In genomic region chr9:77430413-77431087, GRCm38 (mm10) we compare ENCODE assay signal across 20 mouse cellular contexts.
DNase-seq lines count a peak whose midpoint lies in the region; ATAC-seq and TF ChIP-seq lines count a peak whose summit lies in the region.
"Had no signal": no experiment of that assay in that cellular context is flagged by ENCODE, and none has a peak within 500 bp of the region (broad histone marks: within the 10 kb centered on the region; RNA-seq: fewer than 3 reads in every experiment).

No protein-coding gene starts in this region.

- no peak for DNase-seq in heart, postnatal 25 days (ENCODE audit: low spot score)
- DNase-seq in hindbrain, postnatal 0 days (ENCODE audit: low spot score): peak; percentile 31
- DNase-seq in hindbrain, embryonic 10.5 days (ENCODE audit: low spot score): no peak
- peak; percentile 79 for DNase-seq in induced T-regulatory cell, adult 2 months (ENCODE audit: low read depth)
- DNase-seq in urinary bladder, postnatal 14 days (ENCODE audit: low spot score): no peak
- DNase-seq in spleen, postnatal 14 days (ENCODE audit: low spot score in 2 of 2): no peak
- DNase-seq: cerebellum, adult 9-10 months; gastrocnemius, adult 2 months; kidney, adult 2 months; lung, adult 18-20 months; lung, postnatal 10 days; right cerebral cortex, postnatal 14 days; thymus, postnatal 14 days had no signal

- intact Hi-C loops in heart, postnatal 25 days (cut with DNase I): no loop called here

- 0 out of 2 replicates have a peak overlapping the region, but pooled peaks have one; percentile 66 for H3K27ac ChIP-seq in heart, embryonic 11.5 days (ENCODE audit: low read depth, low read length)
- H3K27ac ChIP-seq in hindbrain, postnatal 0 days: no peak overlapping the region
- no peak overlapping the region for H3K27ac ChIP-seq in hindbrain, embryonic 10.5 days
- H3K27ac ChIP-seq: forebrain, embryonic 10.5 days; gastrocnemius, adult 2 months; kidney, postnatal 0 days; limb, embryonic 13.5 days; liver, embryonic 12.5 days; midbrain, embryonic 10.5 days had no signal

- TF ChIP-seq CTCF in hindbrain, postnatal 0 days (IDR thresholded peaks at IDR 0.05; ENCODE audit: low read depth): no peak

- H3K4me2 ChIP-seq in heart, embryonic 11.5 days: no peak overlapping the region
- no peak overlapping the region for H3K4me2 ChIP-seq in hindbrain, postnatal 0 days (ENCODE audit: low read depth, low read length)
- H3K4me2 ChIP-seq: limb, embryonic 13.5 days; liver, embryonic 12.5 days had no signal

- H3K27me3 ChIP-seq in heart, embryonic 11.5 days (ENCODE audit: control insufficient read depth, insufficient read depth, low read length): no peaks in the 10 kb centered on the region
- H3K27me3 ChIP-seq in hindbrain, postnatal 0 days (ENCODE audit: insufficient read depth, low read length): no peaks in the 10 kb centered on the region
- H3K27me3 ChIP-seq in hindbrain, embryonic 10.5 days (ENCODE audit: insufficient read depth, poor library complexity, severe bottlenecking): no peaks in the 10 kb centered on the region
- H3K27me3 ChIP-seq: limb, embryonic 13.5 days; liver, embryonic 12.5 days had no signal

- no peak overlapping the region for H3K9ac ChIP-seq in heart, embryonic 11.5 days (ENCODE audit: low read depth, low read length)
- H3K9ac ChIP-seq in hindbrain, postnatal 0 days (replicated peaks; ENCODE audit: low read length): no peak overlapping the region
- H3K9ac ChIP-seq: limb, embryonic 13.5 days; liver, embryonic 12.5 days had no signal

- WGBS in heart, embryonic 11.5 days (ENCODE audit: insufficient replicate concordance): 68% methylated on average over 9 of the region's 9 CpGs
- 65% methylated on average over 9 of the region's 9 CpGs for whole genome bisulfite sequencing in hindbrain, postnatal 0 days
- WGBS in hindbrain, embryonic 10.5 days: 82% methylated on average over 9 of the region's 9 CpGs

- no peaks in the 10 kb centered on the region for H3K9me3 ChIP-seq in heart, embryonic 11.5 days (replicated peaks; ENCODE audit: control insufficient read depth, low read length)
- no peaks in the 10 kb centered on the region for H3K9me3 ChIP-seq in hindbrain, postnatal 0 days (ENCODE audit: low read length)
- H3K9me3 ChIP-seq in hindbrain, embryonic 10.5 days: no peaks in the 10 kb centered on the region
- H3K9me3 ChIP-seq: forebrain, embryonic 10.5 days; limb, embryonic 13.5 days; liver, embryonic 12.5 days; midbrain, embryonic 10.5 days had no signal

- no peak for ATAC-seq in heart, embryonic 11.5 days (replicated peaks; ENCODE audit: insufficient number of reproducible peaks, low FRiP score, low TSS enrichment)
- ATAC-seq in hindbrain, postnatal 0 days: peak; percentile 50; the same call in 1 of the 2 replicates
- peak; percentile 74 for ATAC-seq in CD4-positive, CD25-positive, alpha-beta regulatory T cell, adult 4 months
- ATAC-seq: liver, embryonic 12.5 days had no signal

- H3K4me3 ChIP-seq in heart, embryonic 11.5 days (ENCODE audit: low read depth, low read length): no peak overlapping the region
- no peak overlapping the region for H3K4me3 ChIP-seq in hindbrain, postnatal 0 days (ENCODE audit: low read length)
- no peak overlapping the region for H3K4me3 ChIP-seq in hindbrain, embryonic 10.5 days
- H3K4me3 ChIP-seq: forebrain, embryonic 10.5 days; gastrocnemius, adult 2 months; limb, embryonic 13.5 days; liver, embryonic 12.5 days; midbrain, embryonic 10.5 days had no signal

- H3K36me3 ChIP-seq in heart, embryonic 11.5 days (ENCODE audit: control insufficient read depth, insufficient read depth, low read length): peaks cover 3% of the 10 kb centered on the region
- H3K36me3 ChIP-seq in hindbrain, postnatal 0 days (ENCODE audit: insufficient read depth, low read length): no peaks in the 10 kb centered on the region; the same call in 1 of the 2 replicates
- peaks cover 17% of the 10 kb centered on the region; the same call in 1 of the 2 replicates for H3K36me3 ChIP-seq in hindbrain, embryonic 10.5 days

- peaks cover 39% of the 10 kb centered on the region for H3K4me1 ChIP-seq in heart, embryonic 11.5 days (ENCODE audit: control insufficient read depth, insufficient read depth, low read length)
- H3K4me1 ChIP-seq in hindbrain, postnatal 0 days (ENCODE audit: insufficient read depth, low read length): peaks cover 5% of the 10 kb centered on the region; the same call in 1 of the 2 replicates
- H3K4me1 ChIP-seq in hindbrain, embryonic 10.5 days (replicated peaks): peaks cover 41% of the 10 kb centered on the region

Comparison
In these comparisons a context has a peak if more than half of its experiments do, and no peak if none do; other contexts are left out.
1. DNase-seq: peak in hindbrain, postnatal 0 days (single experiment) and induced T-regulatory cell, adult 2 months (single experiment); none in heart, postnatal 25 days (single experiment), hindbrain, embryonic 10.5 days (single experiment), urinary bladder, postnatal 14 days (single experiment) and spleen, postnatal 14 days (0 of 2).